Mouse (Mus musculus) liver, adult 2 months (tissue): ENCODE measurements at regions not wholly inside any gene's neighbourhood (a gene's known extent, or its start where the extent isn't known, plus 50 kb on each side); places are given as distances from the start of the nearest gene placed in this dataset.

Experiments
- DNase-seq: peaks from one replicate; pipeline ENCODE4 v3.0.0-alpha.2; 2011; ENCODE audit warnings: low read depth, low spot score; ENCODE audit errors: extremely low read depth
- H3K27ac ChIP-seq: fragments of 200-500 bp; replicated peaks from 2 replicates; pipeline ENCODE4 v1.5.1; 2012; ENCODE audit warnings: low read depth, mild to moderate bottlenecking, control low read depth, inconsistent platforms, low read length; ENCODE audit not compliant: insufficient read depth
- H3K27me3 ChIP-seq: fragments of 200-500 bp; 2 replicates; pipeline ENCODE4 v1.6.1; 2012; ENCODE audit warnings: mild to moderate bottlenecking, moderate library complexity, low read length, inconsistent platforms; ENCODE audit not compliant: control insufficient read depth, insufficient read depth
- H3K36me3 ChIP-seq: fragments of 200-500 bp; 2 replicates; pipeline ENCODE4 v1.6.1; 2012; ENCODE audit warnings: low read length, inconsistent platforms; ENCODE audit not compliant: control insufficient read depth, insufficient read depth
- H3K4me1 ChIP-seq: fragments of 200-500 bp; 2 replicates; pipeline ENCODE4 v1.6.1; 2011; ENCODE audit warnings: low read length; ENCODE audit not compliant: control insufficient read depth, insufficient read depth
- H3K4me3 ChIP-seq: fragments of 200-500 bp; 2 replicates; pipeline ENCODE4 v1.5.1; 2011; ENCODE audit warnings: low read depth, mild to moderate bottlenecking, control low read depth, low read length, moderate library complexity; ENCODE audit not compliant: insufficient read depth
- H3K79me2 ChIP-seq: fragments of 200-500 bp; 2 replicates; pipeline ENCODE4 v1.6.1; 2012; ENCODE audit warnings: inconsistent platforms, mild to moderate bottlenecking, low read length, moderate library complexity; ENCODE audit not compliant: control insufficient read depth, insufficient read depth
- H3K9ac ChIP-seq: fragments of 200-500 bp; 2 replicates; pipeline ENCODE4 v1.6.1; 2012; ENCODE audit warnings: low read depth, mild to moderate bottlenecking, control low read depth, inconsistent platforms, low read length
- CTCF ChIP-seq: fragments of 200-500 bp; IDR thresholded peaks from 2 replicates; pipeline ENCODE4 v1.5.1; 2011; ENCODE audit warnings: low read depth, low read length, control low read depth
- POLR2A ChIP-seq: fragments of 200-500 bp; IDR thresholded peaks from 2 replicates; pipeline ENCODE4 v1.6.1; 2011; ENCODE audit warnings: low read length, control low read depth; ENCODE audit not compliant: insufficient read depth; ENCODE audit errors: extremely low read depth
- WGBS: fragments of 180-500 bp; shearing (Covaris S2); methylation state at CpG from one replicate; pipeline ENCODE4 v1.1.7; 2018; 5-methylcytosine and 5-hydroxymethylcytosine counted together

- TF ChIP-seq POLR2A (no peak), CTCF (no peak)
- Histone ChIP-seq H3K27me3 (no peaks in the 10 kb centered on the region), H3K79me2 (no peaks in the 10 kb centered on the region), H3K4me1 (no peaks in the 10 kb centered on the region), H3K4me3 (no peak overlapping the region), H3K27ac (no peak overlapping the region), H3K36me3 (no peaks in the 10 kb centered on the region), H3K9ac (no peak overlapping the region)
- DNase-seq, result no peak
- 64% methylated on average over 10 of the region's 10 CpGs for WGBS
These were observed 212.1 kb downstream of the Cyp26b1 start for GRCm38 (mm10) chr6:84381571-84381970.

GRCm38 (mm10) chr6:84376666-84377065 is 217.0 kb downstream of the Cyp26b1 start:
- no peak overlapping the region for H3K4me3 ChIP-seq
- no peaks in the 10 kb centered on the region for H3K79me2 ChIP-seq
- DNase-seq, result no peak
- no peaks in the 10 kb centered on the region for H3K36me3 ChIP-seq
- H3K27ac ChIP-seq, result no peak overlapping the region
- no peak for TF ChIP-seq CTCF
- TF ChIP-seq POLR2A, result no peak
- H3K4me1 ChIP-seq, result no peaks in the 10 kb centered on the region
- WGBS, result 80% methylated on average over 11 of the region's 11 CpGs
- H3K9ac ChIP-seq, result no peak overlapping the region
- H3K27me3 ChIP-seq, result no peaks in the 10 kb centered on the region

GRCm38 (mm10) chr6:84375498-84375897 is 218.2 kb downstream of the Cyp26b1 start:
- Histone ChIP-seq H3K27me3 (no peaks in the 10 kb centered on the region), H3K9ac (no peak overlapping the region), H3K36me3 (no peaks in the 10 kb centered on the region), H3K4me3 (no peak overlapping the region), H3K27ac (no peak overlapping the region), H3K79me2 (no peaks in the 10 kb centered on the region), H3K4me1 (no peaks in the 10 kb centered on the region)
- whole genome bisulfite sequencing, result 12% methylated on average over 8 of the region's 8 CpGs
- no peak for TF ChIP-seq POLR2A
- TF ChIP-seq CTCF, result peak; percentile 84
- DNase-seq, result peak; percentile 7

GRCm38 (mm10) chr6:84366365-84366764 is 227.3 kb downstream of the Cyp26b1 start:
- H3K9ac ChIP-seq, result no peak overlapping the region
- no peaks in the 10 kb centered on the region for H3K27me3 ChIP-seq
- H3K4me3 ChIP-seq, result no peak overlapping the region
- no peak overlapping the region for H3K27ac ChIP-seq
- no peak for DNase-seq
- WGBS, result 61% methylated on average over 6 of the region's 6 CpGs
- TF ChIP-seq POLR2A, result no peak
- TF ChIP-seq CTCF, result no peak
- no peaks in the 10 kb centered on the region for H3K79me2 ChIP-seq
- no peaks in the 10 kb centered on the region for H3K36me3 ChIP-seq
- H3K4me1 ChIP-seq, result no peaks in the 10 kb centered on the region

GRCm38 (mm10) chr6:84365914-84366313 is 227.8 kb downstream of the Cyp26b1 start:
- no peaks in the 10 kb centered on the region for H3K4me1 ChIP-seq
- WGBS, result 78% methylated on average over 4 of the region's 4 CpGs
- no peak overlapping the region for H3K4me3 ChIP-seq
- no peak overlapping the region for H3K9ac ChIP-seq
- H3K79me2 ChIP-seq, result no peaks in the 10 kb centered on the region
- no peak for TF ChIP-seq POLR2A
- no peak for TF ChIP-seq CTCF
- no peaks in the 10 kb centered on the region for H3K27me3 ChIP-seq
- no peaks in the 10 kb centered on the region for H3K36me3 ChIP-seq
- no peak overlapping the region for H3K27ac ChIP-seq
- DNase-seq, result no peak

GRCm38 (mm10) chr6:84364964-84365363 is 228.7 kb downstream of the Cyp26b1 start:
- no peak for DNase-seq

More at GRCm38 (mm10) chr6:84364964-84365363, 228.7 kb downstream of the Cyp26b1 start:
- no peak overlapping the region for H3K4me3 ChIP-seq
- no peak overlapping the region for H3K9ac ChIP-seq
- TF ChIP-seq POLR2A, result no peak
- TF ChIP-seq CTCF, result no peak
- H3K4me1 ChIP-seq, result no peaks in the 10 kb centered on the region
- 9% methylated on average over 2 of the region's 2 CpGs for WGBS
- H3K36me3 ChIP-seq, result no peaks in the 10 kb centered on the region
- H3K27me3 ChIP-seq, result no peaks in the 10 kb centered on the region
- H3K27ac ChIP-seq, result no peak overlapping the region
- no peaks in the 10 kb centered on the region for H3K79me2 ChIP-seq
